Mouse (Mus musculus) testis, adult 2 months (tissue): Measurements from ENCODE around the gene Smim13.

Source experiments
- CTCF ChIP-seq: fragments of 200-500 bp; IDR thresholded peaks from 2 replicates; pipeline ENCODE4 v1.5.1; 2012; ENCODE audit warnings: low read depth, mild to moderate bottlenecking, inconsistent platforms, low read length, moderate library complexity; ENCODE audit not compliant: control insufficient read depth, insufficient read depth, insufficient replicate concordance
- POLR2A ChIP-seq: fragments of 200-500 bp; IDR thresholded peaks from 2 replicates; pipeline ENCODE4 v1.6.1; 2012; ENCODE audit warnings: low read depth, mild to moderate bottlenecking, inconsistent platforms, low read length, moderate library complexity; ENCODE audit not compliant: control insufficient read depth

GRCm38 (mm10) chr13:41203289-41203688 lies 46.4 kb upstream of the Smim13 start:
- TF ChIP-seq POLR2A (no peak), CTCF (no peak)
